Mouse (Mus musculus) cortical plate, adult 2 months (tissue): Measurements from ENCODE around the gene Mx1. TPM values are rescaled to one million over a fixed set of nuclear protein-coding genes. Genes with fewer than 3 reads are reported as not detected.
A peak's percentile ranks its signal among the peaks of the same experiment; 100 is the strongest.

Source experiments
- H3K27ac ChIP-seq: fragments of 200-500 bp; 2 replicates; pipeline ENCODE4 v1.5.1; 2012; ENCODE audit warnings: low read length, control low read depth, inconsistent platforms; ENCODE audit not compliant: insufficient read depth
- H3K4me1 ChIP-seq: fragments of 200-500 bp; 2 replicates; pipeline ENCODE4 v1.6.1; 2011; ENCODE audit warnings: low read length; ENCODE audit not compliant: control insufficient read depth, insufficient read depth
- H3K4me3 ChIP-seq: fragments of 200-500 bp; 2 replicates; pipeline ENCODE4 v1.5.1; 2011; ENCODE audit warnings: mild to moderate bottlenecking, low read length, control low read depth; ENCODE audit not compliant: insufficient read depth
- CTCF ChIP-seq: fragments of 200-500 bp; IDR thresholded peaks from 2 replicates; pipeline ENCODE4 v1.5.1; 2011; ENCODE audit warnings: mild to moderate bottlenecking, control low read depth, low read length; ENCODE audit not compliant: insufficient read depth; ENCODE audit errors: extremely low read depth
- POLR2A ChIP-seq: fragments of 200-500 bp; IDR thresholded peaks from 2 replicates; pipeline ENCODE4 v1.6.1; 2011; ENCODE audit warnings: mild to moderate bottlenecking, low read length, control low read depth; ENCODE audit not compliant: insufficient read depth; ENCODE audit errors: extremely low read depth
- polyA plus RNA-seq: library from polyadenylated mRNA; depleted of rRNA; stranded (reverse); fragments of >200 nt; gene quantifications from 2 replicates; pipeline ENCODE4 v1.2.3, GENCODE M21; 2012

Mx1 gene
- polyA plus RNA-seq, 1 experiment, result 0.75 TPM

DNA sequence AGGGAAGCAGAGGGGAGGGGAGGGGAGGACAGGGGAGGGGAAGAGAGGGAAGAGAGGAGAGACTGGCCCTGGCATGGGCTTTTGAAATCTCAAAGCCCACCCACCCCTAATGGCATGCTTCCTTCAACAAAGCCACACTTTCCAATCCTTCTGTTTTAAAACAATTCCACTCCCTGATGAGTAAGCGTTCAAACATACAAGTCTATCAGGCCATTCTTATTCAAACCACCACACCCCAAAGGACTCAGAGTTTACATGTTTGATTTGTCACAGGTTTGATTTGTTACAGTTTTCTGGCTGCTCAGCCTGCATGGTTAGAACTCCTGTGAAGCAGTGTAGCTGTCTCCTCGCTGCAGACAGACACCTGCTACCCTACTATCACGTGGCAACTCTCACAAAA lies 33.3 kb upstream of the Mx1 start:
- Histone ChIP-seq H3K4me3 (no peak overlapping the region), H3K27ac (no peak overlapping the region), H3K4me1 (no peaks in the 10 kb centered on the region)
- TF ChIP-seq POLR2A, result no peak
- no peak for TF ChIP-seq CTCF

DNA sequence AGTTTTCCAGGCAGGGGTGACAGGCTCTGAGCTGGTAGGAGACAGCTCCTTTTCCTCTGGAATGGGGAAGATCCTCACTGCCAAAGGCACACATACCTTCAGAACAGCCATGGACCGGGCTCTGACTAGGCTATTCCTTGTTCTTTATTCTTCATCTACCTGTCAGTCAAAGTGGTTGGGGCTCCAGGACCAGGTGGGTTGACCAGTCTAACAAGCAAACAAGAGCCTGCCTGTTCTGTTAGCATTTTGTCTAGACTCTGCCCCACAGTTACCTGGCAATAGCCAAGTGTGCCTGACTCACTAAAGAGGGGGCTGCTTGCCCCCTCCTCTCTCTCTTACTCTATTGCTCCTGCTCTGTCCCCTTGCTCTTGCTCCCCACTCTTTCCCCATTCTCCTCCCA lies 29.7 kb upstream of the Mx1 start:
- H3K4me1 ChIP-seq, result no peaks in the 10 kb centered on the region
- TF ChIP-seq CTCF (no peak), POLR2A (no peak)
- H3K4me3 ChIP-seq, result no peak overlapping the region
- no peak overlapping the region for H3K27ac ChIP-seq

DNA sequence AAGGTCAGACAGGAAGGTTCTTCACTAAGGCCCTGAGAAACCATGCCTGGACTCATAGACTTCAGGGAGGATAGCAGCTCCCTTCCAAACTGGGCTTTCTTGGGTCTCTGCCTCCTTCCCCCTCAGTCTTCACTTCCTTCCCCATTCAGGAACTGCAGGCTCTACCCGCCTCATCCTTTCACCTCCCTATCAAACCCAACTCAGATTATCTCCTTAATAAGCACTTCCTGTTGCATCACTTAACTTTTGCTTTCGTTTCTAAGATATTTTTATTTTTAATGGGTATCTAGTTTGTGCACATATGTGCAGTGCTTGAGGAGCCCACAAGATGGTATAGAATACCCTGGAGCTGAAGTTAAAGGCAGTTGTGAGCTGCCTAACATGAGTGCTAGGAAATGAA lies 15.9 kb upstream of the Mx1 start:
- H3K27ac ChIP-seq, result no peak overlapping the region
- no peak overlapping the region for H3K4me3 ChIP-seq
- TF ChIP-seq CTCF (no peak), POLR2A (no peak)
- no peaks in the 10 kb centered on the region for H3K4me1 ChIP-seq

DNA sequence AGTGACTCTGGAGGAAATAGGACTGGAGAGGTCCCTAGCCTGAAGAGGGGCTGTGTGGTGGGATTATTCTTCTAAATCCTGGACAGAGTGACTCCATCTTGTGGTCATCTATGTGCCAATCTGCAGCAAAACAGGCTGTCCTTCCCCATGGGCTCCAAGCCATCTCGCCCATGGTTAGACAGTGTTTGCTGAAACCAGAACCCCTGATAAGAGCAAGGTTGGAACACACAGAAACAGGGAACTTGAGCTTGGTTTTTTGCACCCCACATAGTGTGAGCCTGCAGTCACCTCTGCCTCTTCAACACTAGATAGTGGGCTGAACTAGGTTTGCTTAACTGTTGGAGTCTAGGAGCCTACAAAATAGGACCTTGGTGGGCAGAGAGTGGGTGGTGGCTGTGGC lies 13.8 kb upstream of the Mx1 start:
- TF ChIP-seq CTCF, result no peak
- H3K27ac ChIP-seq, result no peak overlapping the region
- no peak overlapping the region for H3K4me3 ChIP-seq
- H3K4me1 ChIP-seq, result no peaks in the 10 kb centered on the region

DNA sequence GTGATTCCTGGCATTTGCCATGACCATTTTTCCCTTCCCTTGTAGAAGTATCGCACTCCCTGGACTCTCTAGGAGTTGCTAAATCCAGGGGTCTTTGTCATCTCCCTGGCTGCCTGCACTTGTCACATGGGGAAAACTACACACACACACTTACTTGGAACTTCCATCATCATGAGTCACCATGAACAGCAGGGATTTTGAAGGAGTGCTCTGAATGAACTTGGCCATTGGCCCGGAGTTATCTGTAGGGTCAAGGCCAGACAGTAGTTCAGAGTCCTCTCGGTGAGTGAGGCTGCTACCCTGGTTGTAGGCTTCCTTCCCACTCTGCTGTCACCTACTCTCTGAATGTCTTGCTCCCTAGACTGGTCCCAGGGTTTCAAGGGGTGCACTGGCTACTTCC lies 12.9 kb upstream of the Mx1 start:
- TF ChIP-seq CTCF (no peak), POLR2A (no peak)
- H3K27ac ChIP-seq, result no peak overlapping the region
- H3K4me3 ChIP-seq, result no peak overlapping the region
- no peaks in the 10 kb centered on the region for H3K4me1 ChIP-seq

DNA sequence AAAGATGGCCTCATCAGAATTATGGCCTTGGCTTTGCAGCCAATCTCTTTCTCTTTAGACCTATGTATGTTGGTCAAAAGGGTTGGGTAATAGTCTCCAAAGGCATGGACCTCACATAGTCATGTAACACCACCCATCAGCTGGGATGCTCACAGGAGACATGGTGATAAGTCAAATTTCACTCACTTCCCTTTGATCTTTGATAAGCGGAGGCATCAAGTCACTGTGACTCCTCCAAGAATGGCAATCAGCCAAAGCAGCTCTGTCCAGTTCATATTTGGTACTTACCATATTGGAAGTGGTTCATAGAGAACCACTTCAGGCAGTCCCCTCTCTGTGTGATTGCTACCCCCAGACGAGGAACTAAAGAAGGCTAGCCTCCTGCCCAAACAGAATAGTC lies 12.0 kb upstream of the Mx1 start:
- no peak overlapping the region for H3K27ac ChIP-seq

DNA sequence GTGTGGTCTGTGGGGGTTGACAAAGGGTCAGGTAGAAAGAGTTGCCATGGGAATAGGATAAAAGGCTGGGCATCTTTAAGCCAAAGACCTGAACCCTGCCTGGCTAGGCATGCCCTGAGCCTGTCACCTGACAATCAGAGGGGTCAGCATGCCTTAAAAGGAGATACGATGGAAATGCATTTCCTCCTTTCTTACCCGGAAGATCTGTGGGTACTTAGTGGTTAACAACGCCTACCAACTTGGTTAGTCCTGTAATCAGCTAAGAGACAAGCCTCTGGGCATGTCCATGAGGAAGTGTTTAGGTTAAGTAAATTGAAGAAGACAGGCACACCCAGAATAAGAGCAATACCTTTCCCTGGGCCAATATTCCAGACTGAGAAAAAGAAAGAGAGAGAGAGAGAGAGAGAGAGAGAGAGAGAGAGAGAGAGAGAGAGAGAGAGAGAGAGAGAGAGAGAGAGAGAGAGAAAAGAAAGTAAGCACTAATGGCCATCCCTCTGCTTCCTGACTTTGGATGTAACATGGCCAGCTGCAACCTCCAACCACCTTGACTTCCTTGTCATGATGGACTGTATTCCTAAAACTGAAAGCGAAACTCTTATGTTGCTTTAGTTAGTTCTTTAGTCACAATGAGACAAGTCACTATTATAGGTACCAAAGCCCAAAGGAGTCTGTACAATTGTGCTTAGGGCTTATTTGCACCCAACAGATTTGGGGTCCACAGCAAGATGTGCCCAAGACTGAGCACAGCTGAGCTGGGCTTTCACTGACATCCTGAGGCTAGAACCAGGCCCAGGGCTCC lies 5.5 kb upstream of the Mx1 start:
- no peak overlapping the region for H3K27ac ChIP-seq
- no peak overlapping the region for H3K4me3 ChIP-seq
- no peak for TF ChIP-seq CTCF
- no peak for TF ChIP-seq POLR2A
- no peaks in the 10 kb centered on the region for H3K4me1 ChIP-seq

More for the DNA sequence above, 12.0 kb upstream of the Mx1 start:
- Histone ChIP-seq H3K4me1 (no peaks in the 10 kb centered on the region), H3K4me3 (no peak overlapping the region)
- TF ChIP-seq POLR2A (no peak), CTCF (no peak)

DNA sequence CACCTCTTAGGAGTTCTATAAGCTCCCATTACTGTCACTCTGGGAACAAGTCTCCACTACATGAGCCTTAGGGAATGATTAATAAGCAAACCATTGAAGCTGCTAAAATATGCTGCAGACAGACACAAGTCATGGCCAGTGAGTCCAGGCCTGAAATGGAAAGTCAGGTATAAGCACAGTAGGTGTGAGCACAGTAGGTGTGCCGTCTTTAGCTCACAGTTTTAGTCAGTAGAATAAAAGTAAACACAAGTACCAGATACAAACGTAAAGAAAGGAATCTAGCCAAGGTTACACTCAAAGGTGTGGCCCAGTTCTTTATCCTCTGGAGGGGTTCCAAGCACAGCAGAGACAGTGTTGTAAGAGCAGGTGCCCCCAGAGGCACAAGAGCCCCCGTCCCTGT lies 4.8 kb upstream of the Mx1 start:
- no peak overlapping the region for H3K4me3 ChIP-seq
- no peak overlapping the region for H3K27ac ChIP-seq
- TF ChIP-seq POLR2A (no peak), CTCF (no peak)
- peaks cover 3% of the 10 kb centered on the region for H3K4me1 ChIP-seq

DNA sequence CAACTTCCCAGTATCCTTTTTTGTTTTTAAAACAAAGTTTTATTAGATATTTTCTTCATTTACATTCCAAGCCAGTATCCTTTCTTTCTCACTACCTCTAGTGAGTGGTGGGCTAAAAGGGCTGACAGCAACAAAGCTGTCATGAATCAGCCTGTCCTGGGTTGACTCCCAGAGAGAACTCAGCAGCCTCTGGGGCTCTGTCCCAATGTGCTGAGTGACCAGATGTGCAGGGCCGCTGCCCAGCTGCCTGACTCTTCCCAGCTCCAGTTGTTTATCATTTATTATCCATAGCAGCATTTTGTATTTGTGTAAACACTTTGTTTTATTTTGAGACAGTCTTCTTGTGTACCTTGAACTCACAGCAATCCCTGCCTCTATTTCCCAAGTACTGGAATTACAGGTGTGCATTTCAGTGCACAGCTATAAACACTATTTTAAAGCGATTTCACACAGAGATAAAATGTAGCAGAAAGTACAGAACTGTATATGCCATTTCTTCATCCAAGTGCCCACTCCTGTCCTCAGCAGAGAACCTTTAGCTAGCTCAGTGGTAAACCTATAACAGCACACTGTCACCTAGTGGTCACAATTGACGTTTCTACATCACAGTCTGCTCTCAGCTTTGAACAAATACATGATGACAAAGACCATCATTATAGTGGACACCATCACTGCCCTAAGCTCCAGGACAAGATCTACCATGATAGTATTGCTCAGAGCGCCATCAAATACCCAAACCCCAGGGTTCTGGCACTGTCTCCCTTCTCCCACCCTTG lies 3.7 kb upstream of the Mx1 start:
- no peak for TF ChIP-seq POLR2A
- peak; percentile 65 for TF ChIP-seq CTCF
- peaks cover 3% of the 10 kb centered on the region for H3K4me1 ChIP-seq
- H3K27ac ChIP-seq, result no peak overlapping the region
- H3K4me3 ChIP-seq, result no peak overlapping the region

DNA sequence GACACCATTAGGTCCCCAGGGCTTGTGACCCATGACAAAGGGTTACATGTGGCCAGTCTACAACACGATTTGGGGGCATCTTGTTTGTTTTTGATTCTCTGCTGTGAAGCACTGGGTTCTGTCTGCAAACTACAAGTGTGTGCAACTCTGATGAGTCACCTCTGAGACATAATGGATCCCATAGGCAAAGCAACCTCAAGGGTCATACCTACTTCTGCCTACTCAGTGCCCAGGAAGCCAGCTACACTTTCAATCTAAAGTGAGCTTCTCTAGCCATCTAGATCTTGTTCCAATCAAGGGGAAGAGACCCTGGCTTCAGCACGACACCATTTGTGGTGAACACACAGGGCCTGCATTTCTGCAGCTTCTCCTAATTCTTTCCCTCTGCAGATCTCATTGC lies 1.4 kb downstream of the Mx1 start:
- H3K4me3 ChIP-seq, result no peak overlapping the region
- no peak overlapping the region for H3K27ac ChIP-seq
- H3K4me1 ChIP-seq, result peaks cover 3% of the 10 kb centered on the region
- no peak for TF ChIP-seq CTCF
- no peak for TF ChIP-seq POLR2A
